Mouse (Mus musculus): Measurements from ENCODE around the gene Gm20498. TPM values are rescaled to one million over a fixed set of nuclear protein-coding genes. Genes with fewer than 3 reads are reported as not detected.
"Not testable (repeated sequence)": the region's sequence is repeated elsewhere in the genome, so short reads cannot be mapped to it uniquely, and the experiment has no call there.

Gene Gm20498
- 23.9 and 26.0 TPM in 2 replicates for polyA plus RNA-seq (2015; fragmentation: Nextera tagmentation; extraction: Ambion mirVana)

GRCm38 (mm10) chr12:81532316-81533028 lies at the start of gene Gm20498, which contains the start of gene Synj2bp:
TSS of gene Gm20498 (minus strand) at chr12:81532905.
TSS of gene Synj2bp (minus strand) at chr12:81532911.
- peak within 1 kb of the TSS; percentile 58 for H3K4me2 ChIP-seq (replicated peaks)
- peak within 1 kb of the TSS; percentile 80 for H3K9ac ChIP-seq
- peak within 1 kb of the TSS; percentile 76 for H3K27ac ChIP-seq
- peak; percentile 96 for ATAC-seq
- H3K36me3 ChIP-seq = no peaks in the 10 kb centered on the region
- WGBS = under 1% methylated on average over 46 of the region's 46 CpGs
- peaks cover 3% of the 10 kb centered on the region; the same call in 1 of the 2 replicates for H3K4me1 ChIP-seq (replicated peaks)
- H3K9me3 ChIP-seq = no peaks in the 10 kb centered on the region
- peak within 1 kb of the TSS; percentile 82 for H3K4me3 ChIP-seq (replicated peaks)
- no peaks in the 10 kb centered on the region for H3K27me3 ChIP-seq (replicated peaks)

DNA sequence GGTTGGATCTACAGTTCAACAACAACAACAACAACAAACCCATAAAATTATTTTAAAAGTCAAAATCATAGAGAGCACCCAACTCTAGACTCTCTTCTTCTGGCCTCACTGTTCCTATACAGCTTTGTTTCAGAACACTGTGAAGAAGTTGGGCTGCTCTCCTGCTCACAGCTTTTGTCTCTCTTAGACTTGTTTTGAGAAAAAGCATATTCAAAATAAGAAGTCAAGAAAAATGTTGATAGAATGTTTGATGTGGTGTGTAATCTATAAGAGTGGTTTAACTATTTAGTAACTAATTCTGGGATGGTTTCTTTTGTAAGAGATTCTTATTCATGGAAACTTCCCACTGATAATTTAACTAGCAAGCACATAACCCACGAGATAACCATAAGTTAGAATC lies 35.7 kb upstream of the Gm20498 start, which contains the start of gene Adam21:
TSS of gene Adam21 (minus strand) at position 101 of the 400 bp plus-strand sequence.
- no peaks in the 10 kb centered on the region for H3K4me1 ChIP-seq (replicated peaks)
- no peaks in the 10 kb centered on the region; the same call in 1 of the 2 replicates for H3K36me3 ChIP-seq
- H3K4me3 ChIP-seq (replicated peaks) = no peak within 1 kb of the TSS
- H3K9ac ChIP-seq = no peak within 1 kb of the TSS
- H3K27me3 ChIP-seq (replicated peaks) = no peaks in the 10 kb centered on the region
- H3K9me3 ChIP-seq = no peaks in the 10 kb centered on the region
- 88% methylated on average over 1 of the region's 1 CpGs for WGBS
- H3K4me2 ChIP-seq (replicated peaks) = no peak within 1 kb of the TSS
- no peak for ATAC-seq
- no peak within 1 kb of the TSS for H3K27ac ChIP-seq

DNA sequence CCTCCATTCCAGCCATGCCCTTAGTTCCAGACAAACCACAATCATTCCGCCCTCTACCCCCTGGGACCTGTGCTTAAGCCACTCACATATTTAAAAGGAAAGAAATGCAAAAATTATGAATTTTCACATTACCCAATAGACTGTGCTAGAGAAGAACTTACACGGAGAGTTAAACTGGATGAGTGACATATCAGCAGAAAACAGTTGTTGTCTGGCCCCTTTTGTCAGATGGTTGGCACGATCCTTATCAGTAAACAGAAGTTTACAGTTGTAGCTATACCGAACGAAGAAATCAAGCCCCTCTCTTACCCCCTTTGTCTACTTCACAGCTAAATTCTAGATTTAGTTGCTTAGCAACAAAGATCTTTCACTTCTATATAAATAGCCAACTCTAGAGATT lies 35.2 kb upstream of the Gm20498 start:
- no peaks in the 10 kb centered on the region for H3K9me3 ChIP-seq
- H3K4me2 ChIP-seq (replicated peaks) = no peak overlapping the region
- no peak overlapping the region for H3K4me3 ChIP-seq (replicated peaks)
- H3K27me3 ChIP-seq (replicated peaks) = no peaks in the 10 kb centered on the region
- no peaks in the 10 kb centered on the region; the same call in 1 of the 2 replicates for H3K36me3 ChIP-seq
- no peak overlapping the region for H3K27ac ChIP-seq
- H3K9ac ChIP-seq = no peak overlapping the region
- WGBS = 88% methylated on average over 5 of the region's 5 CpGs
- H3K4me1 ChIP-seq (replicated peaks) = no peaks in the 10 kb centered on the region
- no peak for ATAC-seq

DNA sequence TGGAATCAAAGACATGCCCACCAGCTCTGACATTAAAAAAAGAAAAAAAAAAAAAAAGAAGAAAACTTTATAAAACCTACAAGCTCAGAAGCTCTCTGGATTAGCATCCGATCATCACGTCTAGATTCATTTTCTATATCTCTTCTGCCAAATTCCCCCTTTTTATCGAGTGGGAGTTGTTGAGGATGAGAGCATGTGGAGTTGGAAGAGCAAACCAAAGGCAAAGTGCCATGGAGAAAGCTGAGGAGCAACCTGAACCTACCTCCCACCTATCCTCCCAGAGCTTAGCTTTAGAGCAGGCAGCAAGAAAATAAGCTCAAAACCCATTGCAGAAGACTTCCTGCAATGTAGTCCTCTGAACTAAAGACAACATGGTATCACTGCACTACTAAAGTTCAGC lies 31.5 kb upstream of the Gm20498 start:
- H3K36me3 ChIP-seq = no peaks in the 10 kb centered on the region
- H3K4me2 ChIP-seq (replicated peaks) = no peak overlapping the region
- H3K4me1 ChIP-seq (replicated peaks) = no peaks in the 10 kb centered on the region
- no peak overlapping the region for H3K4me3 ChIP-seq (replicated peaks)
- over 99% methylated on average over 3 of the region's 3 CpGs for WGBS
- H3K27ac ChIP-seq = no peak overlapping the region
- no peak for ATAC-seq
- H3K9me3 ChIP-seq = no peaks in the 10 kb centered on the region
- no peaks in the 10 kb centered on the region for H3K27me3 ChIP-seq (replicated peaks)
- H3K9ac ChIP-seq = no peak overlapping the region

- Histone ChIP-seq H3K36me3 (no peaks in the 10 kb centered on the region), H3K4me2 (replicated peaks) (no peak overlapping the region), H3K27me3 (replicated peaks) (no peaks in the 10 kb centered on the region), H3K9ac (no peak overlapping the region), H3K27ac (no peak overlapping the region), H3K4me1 (replicated peaks) (no peaks in the 10 kb centered on the region), H3K9me3 (no peaks in the 10 kb centered on the region), H3K4me3 (replicated peaks) (no peak overlapping the region)
- ATAC-seq = no peak
- WGBS = 90% methylated on average over 3 of the region's 3 CpGs
Measured at GRCm38 (mm10) chr12:81549286-81549685, 16.6 kb upstream of the Gm20498 start.

DNA sequence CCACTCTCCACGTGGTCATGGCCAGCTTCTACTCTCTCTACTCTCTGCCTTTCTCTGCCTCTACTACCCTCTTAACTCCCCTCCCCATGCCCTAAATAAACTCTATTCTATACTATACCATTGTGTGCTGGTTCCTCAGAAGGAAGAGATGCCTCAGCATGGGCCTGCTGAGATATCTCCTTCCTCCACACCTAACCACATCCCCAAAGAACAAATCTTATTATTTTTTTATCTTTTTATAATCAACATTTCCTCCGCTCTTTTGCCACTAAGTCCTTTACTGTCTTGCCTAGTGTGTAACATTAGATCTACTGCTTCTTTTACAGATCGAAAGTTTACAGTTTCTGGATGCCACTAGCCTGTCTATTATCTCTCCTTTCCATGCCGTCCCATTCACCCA lies 14.5 kb upstream of the Gm20498 start:
- no peaks in the 10 kb centered on the region for H3K36me3 ChIP-seq
- H3K27me3 ChIP-seq (replicated peaks) = no peaks in the 10 kb centered on the region
- ATAC-seq = no peak
- H3K9me3 ChIP-seq = no peaks in the 10 kb centered on the region
- H3K27ac ChIP-seq = no peak overlapping the region
- H3K4me3 ChIP-seq (replicated peaks) = no peak overlapping the region
- no peak overlapping the region for H3K4me2 ChIP-seq (replicated peaks)
- H3K4me1 ChIP-seq (replicated peaks) = no peaks in the 10 kb centered on the region
- WGBS = 66% methylated on average over 4 of the region's 4 CpGs
- no peak overlapping the region for H3K9ac ChIP-seq

GRCm38 (mm10) chr12:81533029-81533419 lies 319 bp upstream of the Gm20498 start:
- Histone ChIP-seq H3K4me1 (replicated peaks) (peaks cover 3% of the 10 kb centered on the region; the same call in 1 of the 2 replicates), H3K36me3 (no peaks in the 10 kb centered on the region), H3K4me3 (replicated peaks) (peak overlapping the region; percentile 82), H3K4me2 (replicated peaks) (peak overlapping the region; percentile 58), H3K27ac (0 out of 2 replicates have a peak overlapping the region, but pooled peaks have one; percentile 76), H3K9ac (0 out of 2 replicates have a peak overlapping the region, but pooled peaks have one; percentile 80), H3K9me3 (no peaks in the 10 kb centered on the region), H3K27me3 (replicated peaks) (no peaks in the 10 kb centered on the region)
- ATAC-seq = peak; percentile 39
- 40% methylated on average over 4 of the region's 4 CpGs for WGBS

GRCm38 (mm10) chr12:81530587-81530986 lies 2.1 kb downstream of the Gm20498 start:
- not testable (repeated sequence) for ATAC-seq; H3K4me3 ChIP-seq (replicated peaks); H3K9ac ChIP-seq; H3K9me3 ChIP-seq; H3K4me1 ChIP-seq (replicated peaks); H3K27me3 ChIP-seq (replicated peaks); H3K27ac ChIP-seq; H3K4me2 ChIP-seq (replicated peaks); H3K36me3 ChIP-seq
- WGBS = 75% methylated on average over 8 of the region's 8 CpGs

GRCm38 (mm10) chr12:81496906-81497305 lies 35.8 kb downstream of the Gm20498 start:
- not testable (repeated sequence) for ATAC-seq; H3K27ac ChIP-seq; H3K27me3 ChIP-seq (replicated peaks); H3K4me1 ChIP-seq (replicated peaks); H3K4me3 ChIP-seq (replicated peaks); H3K36me3 ChIP-seq; H3K4me2 ChIP-seq (replicated peaks); H3K9ac ChIP-seq; H3K9me3 ChIP-seq
- 97% methylated on average over 9 of the region's 9 CpGs for WGBS

GRCm38 (mm10) chr12:81490491-81490890 lies 42.2 kb downstream of the Gm20498 start:
- H3K9ac ChIP-seq = no peak overlapping the region
- H3K9me3 ChIP-seq = no peaks in the 10 kb centered on the region
- peak; percentile 83 for ATAC-seq
- no peaks in the 10 kb centered on the region for H3K36me3 ChIP-seq
- H3K27ac ChIP-seq = no peak overlapping the region
- H3K27me3 ChIP-seq (replicated peaks) = no peaks in the 10 kb centered on the region
- 74% methylated on average over 5 of the region's 5 CpGs for WGBS
- no peak overlapping the region for H3K4me3 ChIP-seq (replicated peaks)
- no peaks in the 10 kb centered on the region for H3K4me1 ChIP-seq (replicated peaks)
- no peak overlapping the region for H3K4me2 ChIP-seq (replicated peaks)

DNA sequence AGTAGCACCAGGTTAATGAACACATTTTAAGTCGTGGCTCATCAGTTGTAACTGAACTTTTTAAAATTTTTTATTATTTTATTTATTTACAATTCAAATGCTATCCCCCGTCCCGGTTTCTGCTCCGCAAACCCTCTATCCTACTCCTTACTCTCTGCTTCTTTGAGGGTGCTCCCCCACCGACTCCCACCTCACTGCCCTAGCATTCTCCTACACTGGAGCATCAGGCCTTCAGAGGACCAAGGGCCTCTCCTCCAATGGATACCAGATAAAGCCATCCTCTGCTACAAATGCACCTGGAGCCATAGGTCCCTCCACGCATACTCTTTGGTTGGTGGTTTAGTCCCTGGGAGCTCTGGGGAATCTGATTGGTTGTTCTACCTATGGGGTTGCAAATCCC lies 47.4 kb downstream of the Gm20498 start:
- 39% methylated on average over 6 of the region's 6 CpGs for WGBS

DNA sequence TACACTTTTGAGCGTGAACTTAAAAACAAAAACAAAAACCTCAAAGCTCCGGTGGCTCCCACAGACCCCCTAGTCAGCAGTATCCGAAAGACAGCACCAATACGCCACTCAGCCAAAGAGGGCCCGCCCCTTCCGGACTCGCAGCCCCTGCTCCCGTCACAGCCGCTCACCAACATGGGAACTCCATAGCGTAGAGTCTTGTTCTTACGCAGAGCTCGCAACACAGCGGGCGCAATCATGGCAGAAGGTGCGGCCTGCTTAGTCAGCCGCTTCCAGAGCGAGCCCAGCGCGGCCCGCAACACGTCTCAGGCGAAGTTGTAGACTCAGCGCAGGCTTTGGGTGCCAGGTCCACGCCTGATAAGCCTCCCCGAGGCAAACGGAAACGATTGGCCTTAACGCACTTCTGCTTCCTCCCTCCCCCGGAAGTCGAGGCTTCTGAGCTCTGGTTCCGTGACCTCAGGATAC lies 47.9 kb downstream of the Gm20498 start, which contains the start of gene Cox16:
TSS of gene Cox16 (minus strand) at position 401 of the 465 bp plus-strand sequence.
- WGBS = under 1% methylated on average over 31 of the region's 31 CpGs
- Histone ChIP-seq H3K9me3 (no peaks in the 10 kb centered on the region), H3K4me3 (replicated peaks) (peak within 1 kb of the TSS; percentile 76), H3K27ac (peak within 1 kb of the TSS; percentile 98), H3K27me3 (replicated peaks) (no peaks in the 10 kb centered on the region), H3K4me2 (replicated peaks) (peak within 1 kb of the TSS; percentile 62), H3K4me1 (replicated peaks) (no peaks in the 10 kb centered on the region), H3K36me3 (no peaks in the 10 kb centered on the region), H3K9ac (peak within 1 kb of the TSS; percentile 84)
- peak; percentile 99 for ATAC-seq

More for the DNA sequence above, 47.4 kb downstream of the Gm20498 start:
- Histone ChIP-seq H3K27me3 (replicated peaks) (no peaks in the 10 kb centered on the region), H3K9ac (no peak overlapping the region), H3K27ac (no peak overlapping the region), H3K36me3 (no peaks in the 10 kb centered on the region), H3K4me3 (replicated peaks) (peak overlapping the region; percentile 76), H3K9me3 (no peaks in the 10 kb centered on the region), H3K4me1 (replicated peaks) (no peaks in the 10 kb centered on the region), H3K4me2 (replicated peaks) (peak overlapping the region; percentile 62)
- peak; percentile 24 for ATAC-seq
